Mouse (Mus musculus) heart, adult 18-20 months (tissue): Measurements from ENCODE around the gene Prss54. TPM values are rescaled to one million over a fixed set of nuclear protein-coding genes. Genes with fewer than 3 reads are reported as not detected.
"Not testable (repeated sequence)": the region's sequence is repeated elsewhere in the genome, so short reads cannot be mapped to it uniquely, and the experiment has no call there.

Experiments used
- DNase-seq, 2 experiments: peaks; one replicate each; pipeline ENCODE4 v3.0.0; 2021 to 2022; ENCODE audit warnings: mixed read lengths in 1 of 2
- long read RNA-seq, 2 experiments: library from polyadenylated mRNA; stranded (forward); transcript quantifications; one replicate each; pipeline ENCODE4 v2.0.0; 2021
- total RNA-seq, 2 experiments: library from RNA; stranded (reverse); gene quantifications; 2 replicates each; pipeline ENCODE4 v1.2.3; 2021

Prss54 gene
- not detected for total RNA-seq
- long read RNA-seq, experiment 1 = 0 reads
- long read RNA-seq, experiment 2 = 0 reads

DNA sequence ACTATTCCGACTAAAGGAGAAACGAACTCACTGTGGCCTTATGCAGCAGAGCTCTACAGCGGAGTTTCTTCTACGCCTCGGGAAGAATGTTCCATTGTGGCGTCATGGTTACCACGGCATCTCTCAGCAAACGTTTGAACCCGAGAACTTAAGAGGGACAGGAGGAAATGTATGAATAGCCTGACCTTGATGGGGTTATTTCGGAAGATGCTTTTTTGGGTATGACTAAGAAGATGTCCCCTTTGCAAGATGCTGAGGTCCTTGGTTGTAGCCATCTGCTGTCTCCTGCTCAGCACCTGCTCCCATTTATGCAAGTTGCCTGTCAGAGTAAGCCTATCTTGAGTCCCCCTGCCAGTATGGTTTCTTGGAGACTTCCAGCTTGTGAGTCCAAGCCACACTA lies at the start of gene Prss54:
Gene Prss54, minus strand, starts transcription at position 101 of the 400 bp plus-strand sequence.
- no peak for DNase-seq

- DNase-seq = no peak
Measured at GRCm38 (mm10) chr8:95624833-95625232, 48.7 kb upstream of the Prss54 start.

DNA sequence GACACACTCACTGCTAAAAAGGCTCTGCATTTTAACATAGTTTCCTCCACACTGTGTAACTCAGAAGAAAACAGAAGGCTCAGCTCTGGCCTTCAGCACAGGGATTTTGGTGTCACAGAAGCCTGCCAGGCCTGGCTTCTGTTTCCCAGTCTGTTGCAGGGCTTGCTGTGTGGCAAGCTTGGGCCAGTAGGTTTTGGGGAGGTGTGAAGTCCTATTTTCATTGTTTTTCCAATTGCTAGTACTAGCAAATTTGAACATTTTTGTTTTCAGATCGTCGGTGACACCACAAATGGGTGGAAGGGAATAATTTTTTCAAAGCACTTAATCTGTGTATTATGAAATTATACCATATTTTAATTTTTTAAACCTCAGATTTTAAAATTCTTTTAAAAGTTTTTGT lies 43.9 kb upstream of the Prss54 start:
- DNase-seq = no peak

DNA sequence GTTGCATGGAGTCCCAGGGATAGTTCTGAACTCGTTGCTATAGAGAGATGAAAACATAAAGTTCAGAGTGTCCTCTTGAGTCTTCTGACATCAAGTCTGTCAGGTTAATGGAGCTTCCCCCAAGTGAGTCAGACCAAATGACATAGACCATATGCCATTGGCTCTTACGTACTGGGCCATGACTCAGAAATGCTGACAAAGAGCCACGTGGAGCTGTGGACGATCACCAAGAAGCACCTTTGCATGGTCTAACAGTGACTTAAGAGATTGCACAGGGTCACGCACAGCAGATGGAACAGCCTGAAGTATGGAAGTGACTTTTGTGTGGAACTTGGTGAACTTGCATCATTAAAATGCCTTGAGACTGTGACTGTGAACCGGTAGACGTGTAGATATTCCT lies 40.2 kb upstream of the Prss54 start:
- DNase-seq = no peak

GRCm38 (mm10) chr8:95611769-95612168 lies 35.6 kb upstream of the Prss54 start:
- no peak for DNase-seq

DNA sequence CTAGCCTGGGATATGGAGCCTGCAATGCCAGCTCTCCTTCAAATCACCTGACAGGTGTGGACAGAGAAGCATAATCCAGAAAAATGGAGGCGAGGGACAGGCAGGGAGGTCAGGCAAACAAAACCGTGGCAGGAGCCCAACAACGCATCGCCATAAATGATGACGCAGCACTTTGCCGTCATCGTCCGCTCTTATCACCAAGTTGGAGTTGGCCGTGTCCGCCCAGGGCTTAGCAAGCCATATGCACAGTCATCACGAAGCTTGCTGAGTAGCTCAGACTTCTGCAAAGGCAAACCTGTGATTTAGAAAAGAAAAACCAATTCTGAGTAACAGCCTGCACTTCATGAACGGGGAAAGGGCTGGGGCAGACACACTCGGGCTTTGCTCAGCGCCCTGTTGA lies 34.6 kb upstream of the Prss54 start:
- no peak for DNase-seq

DNA sequence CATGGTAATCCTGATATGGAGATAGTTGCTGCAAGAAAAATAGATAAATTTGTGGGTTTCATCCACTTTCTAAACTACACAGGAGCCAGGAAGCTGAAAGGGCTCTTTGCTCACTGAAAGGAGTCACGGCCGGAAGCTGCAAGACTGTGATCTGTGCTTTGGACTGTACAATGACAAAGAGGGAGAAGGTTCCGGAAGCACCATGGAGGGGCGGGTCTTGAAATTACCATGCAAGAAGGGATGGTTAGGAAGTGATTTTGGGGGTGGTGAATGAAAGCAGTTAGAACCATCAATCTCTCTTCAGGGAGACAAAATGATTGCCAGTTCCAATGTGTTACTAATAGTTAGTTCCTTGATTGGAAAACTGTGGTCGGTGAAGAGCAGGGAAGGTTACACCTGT lies 33.3 kb upstream of the Prss54 start:
- no peak for DNase-seq

GRCm38 (mm10) chr8:95607210-95607609 lies 31.1 kb upstream of the Prss54 start:
- DNase-seq = no peak

DNA sequence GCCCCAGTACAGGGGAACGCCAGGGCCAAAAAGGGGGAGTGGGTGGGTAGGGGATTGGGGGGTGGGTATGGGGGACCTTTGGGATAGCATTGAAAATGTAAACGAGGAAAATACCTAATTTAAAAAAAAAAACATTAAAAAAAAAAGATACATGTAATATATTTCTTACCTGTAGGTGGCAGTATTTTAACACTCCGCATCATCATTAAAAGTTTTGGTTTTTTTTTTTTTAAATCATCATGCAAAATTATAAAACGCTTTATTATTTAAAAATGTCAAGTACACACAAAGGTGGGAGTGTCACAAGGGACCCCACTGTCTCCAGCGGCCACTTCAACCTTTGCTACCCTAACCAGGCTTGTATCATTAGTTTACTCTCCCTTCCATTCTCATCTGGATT lies 30.4 kb upstream of the Prss54 start:
- not testable (repeated sequence) for DNase-seq

- no peak for DNase-seq
Measured at GRCm38 (mm10) chr8:95602168-95602567, 26.0 kb upstream of the Prss54 start.

DNA sequence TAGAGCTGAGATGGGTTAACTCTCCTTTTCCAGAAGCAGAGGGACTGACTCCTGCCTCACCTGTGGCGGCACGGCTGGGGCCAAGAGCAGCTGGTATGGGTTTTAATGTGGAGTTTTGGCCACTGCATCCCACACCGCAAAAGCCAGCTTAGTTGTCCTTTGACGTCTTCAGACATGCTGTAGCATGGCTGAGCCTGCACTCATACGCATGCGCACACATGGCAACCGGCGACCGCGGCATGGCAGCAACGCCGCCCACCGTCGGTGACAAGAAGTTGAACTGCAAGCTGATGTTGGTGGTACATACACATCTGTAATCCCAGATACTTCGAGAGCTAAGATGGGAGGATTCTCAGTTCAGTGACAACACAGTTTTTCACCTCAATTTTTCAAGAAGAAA lies 25.2 kb upstream of the Prss54 start:
- DNase-seq = no peak

- DNase-seq = peak in 1 of 2 experiments; percentile 67
Measured at GRCm38 (mm10) chr8:95599861-95600260, 23.7 kb upstream of the Prss54 start.

GRCm38 (mm10) chr8:95596841-95597241 lies 20.7 kb upstream of the Prss54 start:
- DNase-seq = peak; percentile 48 to 67

DNA sequence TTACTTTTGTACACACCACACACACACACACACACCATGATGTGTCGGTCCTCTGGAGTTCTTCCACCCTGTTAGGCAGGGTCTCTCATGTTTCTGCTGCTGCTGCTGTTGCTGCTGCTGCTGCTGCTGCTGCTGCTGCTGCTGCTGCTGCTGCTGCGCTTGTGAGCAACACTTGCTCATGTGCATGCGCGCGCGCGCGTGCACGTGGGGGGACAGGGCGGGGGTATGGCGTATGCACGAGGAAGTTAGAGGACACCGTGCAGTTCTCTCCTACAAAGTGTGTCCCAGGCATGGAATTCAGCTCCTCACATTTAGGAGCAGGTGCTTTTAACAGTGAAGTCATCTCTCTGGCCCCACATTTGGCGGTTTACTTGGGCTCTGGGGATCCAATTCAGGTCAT lies 19.0 kb upstream of the Prss54 start:
- DNase-seq = no peak

DNA sequence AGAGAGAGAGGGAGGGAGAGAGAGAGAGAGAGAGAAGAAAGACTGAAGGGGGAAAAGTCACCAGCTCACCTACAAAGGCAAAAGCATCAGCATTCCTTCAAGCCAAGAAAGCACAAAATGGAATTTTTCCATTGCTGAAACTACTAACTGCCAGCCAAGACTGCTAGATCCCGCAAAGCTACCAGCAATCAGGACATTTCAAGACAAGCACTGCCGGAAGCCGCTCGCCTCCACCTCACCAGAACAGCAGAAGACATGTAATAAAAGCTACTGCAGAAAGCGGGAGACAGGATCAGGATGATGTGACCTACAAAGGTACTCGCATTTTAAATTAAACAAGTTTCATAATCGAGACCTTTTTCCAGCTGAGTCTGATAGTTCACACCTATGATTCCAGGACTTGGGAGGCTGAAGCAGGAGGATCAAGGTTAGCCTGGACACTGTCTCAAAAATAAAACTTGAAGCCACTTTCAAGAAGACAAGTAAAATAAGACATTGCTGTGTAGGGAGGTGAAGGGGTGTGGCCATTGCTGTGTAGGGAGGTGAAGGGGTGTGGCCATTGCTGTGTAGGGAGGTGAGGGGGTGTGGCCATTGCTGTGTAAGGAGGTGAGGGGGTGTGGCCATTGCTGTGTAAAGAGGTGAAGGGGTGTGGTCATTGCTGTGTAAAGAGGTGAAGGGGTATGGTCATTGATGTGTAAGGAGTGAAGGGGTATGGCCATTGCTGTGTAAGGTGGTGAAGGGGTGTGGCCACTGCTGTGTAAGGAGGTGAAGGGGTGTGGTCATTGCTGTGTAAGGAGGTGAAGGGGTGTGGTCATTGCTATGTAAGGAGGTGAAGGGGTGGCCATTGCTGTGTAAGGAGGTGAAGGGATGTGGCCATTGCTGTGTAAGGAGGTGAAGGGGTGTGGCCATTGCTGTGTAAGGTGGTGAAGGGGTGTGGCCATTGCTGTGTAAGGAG lies 17.6 kb upstream of the Prss54 start:
- no peak for DNase-seq

DNA sequence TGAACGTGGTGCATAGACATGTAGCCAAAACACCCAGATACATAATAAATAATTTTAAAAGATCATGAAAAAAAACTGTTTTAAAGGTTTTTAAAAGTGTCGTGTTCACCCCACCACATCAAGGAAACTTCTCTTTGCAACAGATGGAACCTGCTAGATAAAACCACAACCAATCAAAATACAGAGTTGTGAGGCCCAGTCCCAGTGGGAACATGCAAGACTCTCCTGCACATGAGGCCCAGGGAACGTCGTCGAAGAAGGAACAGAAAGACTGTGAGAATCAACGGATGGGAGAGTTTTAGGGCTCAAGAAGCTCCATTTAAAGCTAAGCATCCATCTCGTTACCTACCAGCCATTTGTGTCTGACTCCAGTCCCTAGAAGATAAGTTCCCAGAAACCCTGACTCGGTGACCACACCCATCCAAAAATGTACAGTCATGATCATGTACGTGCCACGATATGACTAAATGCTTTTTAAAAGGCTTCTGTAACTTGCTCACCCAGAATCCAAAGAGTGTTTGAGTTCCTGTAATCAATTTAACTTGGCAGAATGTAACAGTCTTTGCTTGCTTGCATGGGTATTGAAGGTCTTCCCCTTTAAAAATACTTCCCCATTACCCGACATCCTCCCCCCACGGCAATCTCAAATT lies 16.1 kb upstream of the Prss54 start:
- DNase-seq = no peak

- no peak for DNase-seq
Measured at GRCm38 (mm10) chr8:95590539-95590938, 14.4 kb upstream of the Prss54 start.

- no peak for DNase-seq
Measured at GRCm38 (mm10) chr8:95589282-95589681, 13.1 kb upstream of the Prss54 start.

DNA sequence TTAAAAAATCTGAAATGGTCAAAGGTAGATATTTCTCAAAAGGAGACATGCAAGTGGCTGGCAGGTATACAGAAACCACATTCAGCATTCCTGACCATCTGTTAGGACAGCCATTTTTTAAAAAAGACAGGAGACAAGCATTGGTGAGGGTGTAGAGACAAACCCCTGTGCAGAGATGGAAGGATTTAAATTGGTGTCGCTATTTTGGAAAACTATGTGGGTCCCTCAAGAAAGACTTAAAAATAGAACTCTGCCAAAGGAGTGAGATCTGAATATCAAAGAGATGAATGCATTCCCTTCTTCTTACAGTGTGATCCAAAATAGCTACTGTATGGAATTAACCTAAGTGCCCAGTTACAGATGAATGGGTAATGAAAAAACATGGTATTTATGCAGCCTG lies 11.2 kb upstream of the Prss54 start:
- DNase-seq = no peak

DNA sequence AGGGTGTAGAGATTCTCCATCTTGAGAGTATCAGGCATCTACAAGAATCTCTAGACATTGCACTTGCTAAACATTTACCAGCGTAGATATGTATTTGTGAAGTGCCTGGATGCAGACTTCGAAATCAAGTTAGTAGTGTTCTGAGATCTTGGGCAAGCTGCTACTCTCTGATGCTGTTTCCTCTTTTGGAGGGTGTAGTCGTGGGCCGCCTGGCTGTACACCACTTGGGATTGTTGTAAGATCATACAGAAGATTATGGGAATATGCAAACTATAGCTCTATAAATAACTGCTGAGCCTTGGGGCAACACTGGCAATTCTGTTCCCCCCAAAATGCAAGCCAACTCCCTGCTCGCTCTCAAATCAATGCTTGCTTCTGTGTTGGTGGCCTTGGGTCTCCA lies 3.0 kb downstream of the Prss54 start:
- no peak for DNase-seq

- peak in 1 of 2 experiments; percentile 4 for DNase-seq
Measured at GRCm38 (mm10) chr8:95566809-95567208, 9.3 kb downstream of the Prss54 start.

DNA sequence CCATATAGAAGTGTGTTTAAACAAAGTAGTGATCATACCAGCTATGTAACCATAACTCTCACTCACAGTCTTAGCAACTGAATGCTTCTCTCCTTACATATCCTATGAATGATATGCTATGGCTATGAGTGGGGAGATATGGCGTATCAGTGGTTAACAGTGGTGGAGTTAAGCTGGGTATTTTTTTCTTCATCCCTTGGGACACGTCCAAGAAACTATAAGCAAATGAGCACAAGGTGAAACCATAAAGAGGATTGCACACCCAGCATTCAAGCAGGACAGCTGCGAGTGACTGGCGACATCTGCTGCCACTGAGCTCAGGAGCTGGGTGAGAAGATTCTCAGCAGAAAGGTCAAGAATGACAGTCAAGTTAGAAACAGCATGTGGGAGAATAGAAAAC lies 9.9 kb downstream of the Prss54 start:
- DNase-seq = no peak

GRCm38 (mm10) chr8:95555963-95556362 lies 20.2 kb downstream of the Prss54 start:
- DNase-seq = no peak

- DNase-seq = no peak
Measured at GRCm38 (mm10) chr8:95551577-95551976, 24.6 kb downstream of the Prss54 start.
